Mouse (Mus musculus): ENCODE measurements around the gene Kcnb1.

DNA sequence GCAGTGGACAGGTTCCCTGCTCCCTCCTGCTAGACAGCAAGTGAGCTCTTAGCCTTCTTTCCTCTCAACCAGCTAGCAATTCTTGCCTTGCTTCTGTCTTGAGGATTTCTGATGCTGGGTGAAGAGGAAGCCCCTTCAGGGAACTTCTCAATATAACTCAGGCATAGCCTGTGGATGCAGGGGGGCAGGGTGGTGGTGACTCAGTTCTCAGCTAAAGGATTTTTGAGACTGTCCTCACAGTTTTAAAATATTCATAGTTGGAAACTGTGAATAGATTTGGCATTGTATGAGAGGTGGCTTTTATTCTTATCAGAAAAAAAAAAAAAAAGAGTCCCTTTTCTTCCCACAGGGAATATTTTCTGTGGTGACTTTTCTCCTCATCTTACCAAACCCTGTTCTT is 129.2 kb downstream of the Kcnb1 start:
- TF ChIP-seq POLR2A (IDR thresholded peaks at IDR 0.05; ENCODE audit: borderline replicate concordance, control insufficient read depth, low read depth, low read length) = no peak
- no peak for TF ChIP-seq CTCF (IDR thresholded peaks at IDR 0.05; ENCODE audit: control insufficient read depth, insufficient read depth, low read length)
